Mouse (Mus musculus) ES-Bruce4 (cell line): ENCODE measurements around the gene Edar. TPM values are rescaled to one million over a fixed set of nuclear protein-coding genes. Genes with fewer than 3 reads are reported as not detected.

Source experiments
- H3K27ac ChIP-seq: 2 replicates; pipeline ENCODE4 v1.5.1; 2012; ENCODE audit warnings: low read length, inconsistent platforms; ENCODE audit not compliant: insufficient read depth
- H3K27me3 ChIP-seq: 2 replicates; pipeline ENCODE4 v1.6.1; 2012; ENCODE audit warnings: mild to moderate bottlenecking, low read length, inconsistent platforms; ENCODE audit not compliant: control insufficient read depth, poor library complexity, insufficient read depth, severe bottlenecking
- H3K36me3 ChIP-seq: 2 replicates; pipeline ENCODE4 v1.6.1; 2012; ENCODE audit warnings: inconsistent platforms, mild to moderate bottlenecking, low read length, moderate library complexity; ENCODE audit not compliant: control insufficient read depth, poor library complexity, insufficient read depth, severe bottlenecking
- H3K4me1 ChIP-seq: one replicate; pipeline ENCODE4 v1.8.1; 2011; ENCODE audit warnings: low read length; ENCODE audit not compliant: control insufficient read depth, insufficient read depth
- H3K4me3 ChIP-seq: 2 replicates; pipeline ENCODE4 v1.5.1; 2011; ENCODE audit warnings: low read depth, mild to moderate bottlenecking, low read length
- H3K9ac ChIP-seq: 2 replicates; pipeline ENCODE4 v1.6.1; 2012; ENCODE audit warnings: low read depth, mild to moderate bottlenecking, inconsistent platforms; ENCODE audit not compliant: poor library complexity, severe bottlenecking
- H3K9me3 ChIP-seq: replicated peaks from 2 replicates; pipeline ENCODE4 v1.6.1; 2012; ENCODE audit warnings: mild to moderate bottlenecking, low read length, inconsistent platforms; ENCODE audit not compliant: control insufficient read depth, poor library complexity, insufficient read depth, severe bottlenecking
- CTCF ChIP-seq: IDR thresholded peaks from one replicate; pipeline ENCODE4 v1.8.1; 2011; ENCODE audit warnings: low read depth, low read length
- EP300 ChIP-seq: IDR thresholded peaks from 2 replicates; pipeline ENCODE4 v1.6.1; 2011; ENCODE audit warnings: low read depth, low read length; ENCODE audit not compliant: insufficient read depth
- POLR2A ChIP-seq: IDR thresholded peaks from one replicate; pipeline ENCODE4 v1.8.1; 2011; ENCODE audit warnings: low read length; ENCODE audit not compliant: insufficient read depth
- polyA plus RNA-seq: library from polyadenylated mRNA; stranded (reverse); fragments of >200 nt; gene quantifications from 2 replicates; pipeline ENCODE4 v1.2.4, GENCODE M21; 2011; ENCODE audit warnings: low read depth; ENCODE audit not compliant: missing spikeins, insufficient read depth, insufficient read length

Edar gene
- polyA plus RNA-seq, 1 experiment = not detected

DNA sequence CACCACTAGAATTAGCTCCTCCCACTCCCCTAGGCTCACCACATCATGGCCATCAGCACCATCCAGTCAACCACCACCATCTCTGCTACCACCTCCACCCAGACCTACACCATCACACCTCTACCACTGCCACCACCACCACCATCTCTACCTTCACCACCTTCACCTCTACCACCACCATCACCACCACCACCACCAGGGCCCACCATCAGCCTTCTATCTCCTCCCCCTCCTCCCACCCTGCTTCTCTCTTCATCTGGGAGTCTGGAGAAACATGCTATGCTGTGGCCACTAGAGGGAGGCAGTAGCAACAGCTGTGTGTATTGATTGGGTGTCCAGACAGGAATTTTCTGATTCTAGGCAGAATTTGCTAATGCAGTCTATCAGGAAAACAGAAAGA lies 47.9 kb downstream of the Edar start:
- Histone ChIP-seq H3K36me3 (no peaks in the 10 kb centered on the region), H3K27me3 (no peaks in the 10 kb centered on the region), H3K27ac (no peak overlapping the region), H3K4me3 (no peak overlapping the region), H3K4me1 (no peaks in the 10 kb centered on the region), H3K9ac (no peak overlapping the region), H3K9me3 (no peaks in the 10 kb centered on the region)
- TF ChIP-seq CTCF (peak; percentile 48), EP300 (no peak)

GRCm38 (mm10) chr10:58624848-58625711 lies 50.4 kb downstream of the Edar start:
- H3K4me3 ChIP-seq = no peak overlapping the region
- no peaks in the 10 kb centered on the region for H3K36me3 ChIP-seq
- no peaks in the 10 kb centered on the region for H3K27me3 ChIP-seq
- TF ChIP-seq EP300 (no peak), POLR2A (no peak), CTCF (no peak)
- H3K9me3 ChIP-seq = no peaks in the 10 kb centered on the region
- H3K27ac ChIP-seq = no peak overlapping the region
- no peak overlapping the region for H3K9ac ChIP-seq
- H3K4me1 ChIP-seq = no peaks in the 10 kb centered on the region

DNA sequence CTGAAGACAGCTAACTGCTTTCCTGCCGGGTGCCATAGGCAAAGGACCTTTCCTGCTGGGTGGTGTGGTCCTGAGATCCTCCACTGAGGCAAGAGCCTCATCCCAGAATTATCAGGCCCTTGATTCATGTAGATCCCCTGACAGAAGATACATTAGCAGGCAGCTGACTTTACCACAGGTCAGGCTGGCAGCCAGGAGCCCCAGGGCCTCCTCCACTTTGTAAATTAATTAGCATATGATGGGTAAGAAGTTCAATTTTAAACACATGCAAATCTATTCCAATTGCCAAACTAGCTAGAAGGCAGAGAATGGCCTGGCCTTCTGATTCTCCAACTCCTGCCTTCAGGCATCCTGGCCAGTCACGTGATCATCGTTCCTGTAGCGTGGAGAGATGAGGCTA lies 56.2 kb downstream of the Edar start:
- no peaks in the 10 kb centered on the region for H3K27me3 ChIP-seq
- no peaks in the 10 kb centered on the region for H3K9me3 ChIP-seq
- H3K4me3 ChIP-seq = no peak overlapping the region
- no peaks in the 10 kb centered on the region for H3K36me3 ChIP-seq
- no peak overlapping the region for H3K27ac ChIP-seq
- H3K9ac ChIP-seq = no peak overlapping the region
- TF ChIP-seq CTCF (no peak), POLR2A (no peak), EP300 (no peak)
- H3K4me1 ChIP-seq = no peaks in the 10 kb centered on the region

- TF ChIP-seq POLR2A (no peak), CTCF (no peak), EP300 (no peak)
- Histone ChIP-seq H3K9me3 (no peaks in the 10 kb centered on the region), H3K4me3 (no peak overlapping the region), H3K4me1 (no peaks in the 10 kb centered on the region), H3K36me3 (no peaks in the 10 kb centered on the region), H3K9ac (no peak overlapping the region), H3K27me3 (no peaks in the 10 kb centered on the region), H3K27ac (no peak overlapping the region)
Measured at GRCm38 (mm10) chr10:58618501-58619216, 56.8 kb downstream of the Edar start.

DNA sequence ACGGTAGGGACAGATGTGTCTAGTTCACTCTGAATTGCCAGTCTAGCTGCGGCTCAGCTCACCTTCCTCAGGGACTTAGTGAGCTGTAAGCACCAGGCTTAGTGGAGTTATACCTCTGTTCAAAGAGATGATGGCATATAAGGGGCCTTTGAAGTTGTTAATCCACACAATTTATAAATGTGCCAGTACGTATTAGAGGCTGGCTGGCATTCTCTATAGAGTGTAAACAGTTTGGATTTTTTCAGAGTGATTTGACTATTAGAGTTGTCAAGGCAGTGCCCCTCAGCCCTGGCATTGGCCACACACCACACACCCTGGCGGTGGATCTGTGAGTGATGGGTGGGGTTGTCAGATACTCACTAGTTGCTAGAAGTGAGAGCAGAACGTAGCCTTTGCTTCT lies 58.9 kb downstream of the Edar start:
- Histone ChIP-seq H3K4me3 (no peak overlapping the region), H3K36me3 (no peaks in the 10 kb centered on the region), H3K9me3 (no peaks in the 10 kb centered on the region), H3K4me1 (no peaks in the 10 kb centered on the region), H3K27ac (no peak overlapping the region), H3K9ac (no peak overlapping the region), H3K27me3 (no peaks in the 10 kb centered on the region)
- TF ChIP-seq CTCF (no peak), POLR2A (no peak), EP300 (no peak)

DNA sequence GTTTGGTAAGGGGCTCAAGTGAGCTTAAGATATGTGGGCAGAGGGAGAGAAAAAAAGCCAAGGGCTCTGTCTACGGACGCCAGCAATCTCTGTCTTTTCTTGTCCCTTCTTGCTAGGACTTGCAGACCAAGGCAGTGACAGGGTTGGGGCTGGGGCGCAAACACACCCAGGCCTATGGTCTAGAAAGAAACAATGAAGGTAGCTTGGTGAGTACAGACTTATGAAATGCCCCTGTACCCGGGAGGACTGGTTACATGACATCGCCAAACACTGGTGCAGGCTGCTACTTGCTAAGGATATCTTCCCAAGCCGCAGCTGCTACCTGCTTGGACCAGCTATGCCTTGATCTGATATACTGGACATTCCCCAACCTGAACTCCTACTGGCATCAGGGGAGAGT lies 60.9 kb downstream of the Edar start:
- H3K4me3 ChIP-seq = no peak overlapping the region
- TF ChIP-seq CTCF (no peak), EP300 (no peak)
- H3K9me3 ChIP-seq = no peaks in the 10 kb centered on the region
- H3K4me1 ChIP-seq = no peaks in the 10 kb centered on the region
- H3K9ac ChIP-seq = no peak overlapping the region
- H3K27ac ChIP-seq = no peak overlapping the region
- no peaks in the 10 kb centered on the region for H3K36me3 ChIP-seq
- no peaks in the 10 kb centered on the region for H3K27me3 ChIP-seq
